Mouse (Mus musculus) cerebellum, postnatal 25 days (tissue): ENCODE data around the gene Naif1.

Source experiments
- DNase-seq, 2 experiments: peaks; one replicate each; pipeline ENCODE4 v3.0.0; 2021; ENCODE audit warnings: mixed read lengths in 2 of 2

Gene Naif1

GRCm38 (mm10) chr2:32449761-32450754, at the start of gene Naif1:
TSS of gene Naif1 (plus strand) at chr2:32450457.
- no peak for DNase-seq

DNA sequence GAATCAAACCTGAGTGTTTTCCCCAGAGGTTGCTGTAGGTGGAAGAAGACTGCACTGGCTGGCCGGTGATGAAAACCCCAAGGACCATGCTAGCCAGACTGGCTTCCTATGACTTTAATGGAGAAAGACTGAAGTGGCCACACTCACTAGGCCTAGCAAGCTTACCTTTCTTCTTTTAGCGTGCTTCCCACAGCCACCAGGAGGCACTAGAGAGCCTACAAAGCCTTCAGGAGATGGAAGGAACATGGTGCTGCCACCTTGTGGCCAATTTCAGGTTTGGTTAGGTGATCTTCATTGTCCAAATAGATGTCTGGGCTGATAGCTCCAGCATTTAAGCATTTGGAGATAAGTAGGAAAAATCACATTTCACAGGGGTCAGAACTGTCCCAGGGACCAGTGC, 45.6 kb upstream of the Naif1 start:
- DNase-seq, result peak; percentile 95 to 97

- DNase-seq, result no peak
Measured at GRCm38 (mm10) chr2:32407144-32407824, 43.0 kb upstream of the Naif1 start.

DNA sequence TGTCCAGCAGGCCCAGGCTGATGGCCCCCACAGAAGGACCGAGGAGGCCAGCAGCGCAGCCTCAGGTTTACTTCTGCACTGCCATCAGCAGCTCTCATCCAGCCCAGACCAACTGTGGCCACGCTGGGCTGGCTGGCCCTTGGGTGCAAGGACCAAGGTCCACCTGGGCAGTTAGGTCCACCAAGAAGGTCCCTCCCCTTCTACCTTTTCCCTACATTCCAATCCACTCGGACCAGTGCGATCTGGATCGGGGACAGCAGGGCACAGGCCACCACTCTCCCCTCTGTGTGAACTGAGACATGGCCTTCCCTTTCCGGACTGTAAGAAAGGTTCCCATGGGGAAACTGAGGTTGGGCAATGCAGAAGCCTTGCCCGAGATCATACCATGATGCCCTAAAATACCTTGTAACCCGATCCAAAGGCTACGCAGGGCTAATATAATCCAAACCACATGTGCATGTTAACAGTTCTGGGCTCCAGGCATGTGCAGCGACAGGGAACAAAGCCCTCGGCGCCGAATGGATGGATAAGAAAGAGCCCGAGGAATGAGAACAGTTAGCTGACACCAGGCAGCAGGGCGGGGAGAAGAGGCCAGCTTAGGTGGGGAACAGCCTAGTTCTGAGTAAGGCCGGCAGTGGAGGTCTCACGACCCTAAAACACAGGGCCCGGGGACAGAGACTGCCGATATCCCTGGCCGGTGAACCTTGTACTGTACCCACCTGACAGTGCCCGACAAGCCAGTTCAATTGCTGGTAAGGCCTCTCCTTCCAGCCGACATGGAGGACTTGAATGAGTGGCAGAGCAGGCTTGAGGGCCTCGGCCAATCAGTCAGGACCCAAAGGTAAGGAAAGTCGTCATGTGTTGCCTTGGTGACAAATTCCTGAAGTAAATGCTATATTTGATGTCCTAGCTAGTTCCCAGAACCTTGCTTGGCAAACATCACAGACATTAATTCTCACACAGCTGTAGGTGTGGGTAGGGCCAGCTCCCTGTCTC, 41.5 kb upstream of the Naif1 start:
- DNase-seq, result no peak

DNA sequence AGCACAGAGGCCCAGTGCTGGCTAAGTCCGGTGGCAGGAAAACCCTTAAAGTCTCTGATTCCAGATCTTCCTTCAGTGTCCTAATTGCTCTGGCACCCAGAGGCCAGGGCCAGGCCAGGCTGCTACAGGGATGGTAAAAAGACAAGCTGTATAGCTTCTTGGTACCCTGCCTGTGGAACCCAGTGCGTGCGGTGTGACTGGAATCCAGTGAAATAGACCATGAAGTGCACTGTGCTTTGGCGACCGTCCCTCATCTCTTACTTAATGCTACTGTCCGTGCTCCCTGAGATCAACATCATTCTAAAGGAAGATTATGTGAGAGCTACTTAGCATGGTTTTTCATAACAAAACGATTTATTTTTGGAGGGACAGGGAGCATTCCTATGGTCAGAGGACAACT, 38.9 kb upstream of the Naif1 start:
- DNase-seq, result no peak

GRCm38 (mm10) chr2:32412742-32413531, 37.3 kb upstream of the Naif1 start:
- no peak for DNase-seq

DNA sequence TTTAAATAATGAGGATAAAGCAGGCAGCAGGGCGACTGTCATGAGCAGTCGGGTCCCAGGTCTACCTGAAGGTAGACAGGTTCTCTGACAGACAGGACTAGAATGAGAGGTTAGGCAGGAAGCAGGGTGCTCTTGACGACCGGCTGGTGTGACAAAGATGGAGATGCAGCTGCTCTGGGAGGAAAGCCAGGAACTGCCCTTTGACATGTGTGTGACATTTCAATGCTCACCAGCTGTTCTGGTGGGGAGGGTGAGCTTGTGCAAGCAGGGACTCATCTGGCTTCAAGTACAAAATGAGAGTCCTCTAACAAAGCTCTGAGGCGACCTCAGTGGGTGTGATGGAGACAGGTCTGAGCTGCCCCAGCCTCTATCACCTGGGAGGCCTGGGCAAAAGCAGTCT, 36.3 kb upstream of the Naif1 start:
- no peak for DNase-seq

DNA sequence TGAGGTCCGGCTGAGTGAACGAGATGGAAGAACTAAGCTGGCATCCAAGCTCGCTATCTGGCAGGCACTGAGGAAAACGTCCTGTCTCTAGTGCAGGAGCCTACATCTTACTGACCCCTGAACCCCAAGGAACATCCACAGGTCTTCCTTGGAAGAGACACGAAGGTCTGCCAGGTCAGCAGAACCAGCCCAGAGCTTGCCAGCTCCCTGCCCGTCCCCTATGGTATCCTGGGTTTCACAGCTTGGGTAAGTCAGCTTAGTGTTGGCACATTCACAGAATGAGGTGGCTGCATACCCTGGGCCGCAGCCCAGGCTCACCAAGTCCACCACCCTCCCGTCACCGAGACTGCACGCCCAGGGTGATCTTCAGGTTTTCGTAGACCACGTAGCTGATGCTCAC, 34.5 kb upstream of the Naif1 start:
- no peak for DNase-seq

GRCm38 (mm10) chr2:32416556-32416955, 33.7 kb upstream of the Naif1 start:
- no peak for DNase-seq

DNA sequence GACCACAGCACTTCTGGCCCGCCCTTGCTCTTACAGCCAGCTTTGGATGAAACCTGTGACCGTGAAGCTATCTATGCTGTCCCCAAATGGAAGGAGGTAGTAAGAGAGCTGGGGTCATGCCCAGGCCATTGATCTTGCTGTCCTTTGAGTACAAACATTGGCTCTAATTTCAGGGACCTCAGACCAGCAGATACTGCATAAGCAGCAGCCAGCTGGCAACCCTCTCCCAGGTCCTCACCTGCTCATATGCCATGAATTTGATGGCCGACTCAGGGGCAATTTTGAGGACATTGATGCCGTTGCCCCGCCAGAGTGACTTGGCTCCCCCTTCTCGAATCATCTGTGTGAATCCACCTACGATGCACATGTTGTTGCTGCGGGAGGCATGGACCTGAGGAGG, 32.8 kb upstream of the Naif1 start:
- no peak for DNase-seq

- DNase-seq, result no peak
Measured at GRCm38 (mm10) chr2:32418430-32419151, 31.7 kb upstream of the Naif1 start.

DNA sequence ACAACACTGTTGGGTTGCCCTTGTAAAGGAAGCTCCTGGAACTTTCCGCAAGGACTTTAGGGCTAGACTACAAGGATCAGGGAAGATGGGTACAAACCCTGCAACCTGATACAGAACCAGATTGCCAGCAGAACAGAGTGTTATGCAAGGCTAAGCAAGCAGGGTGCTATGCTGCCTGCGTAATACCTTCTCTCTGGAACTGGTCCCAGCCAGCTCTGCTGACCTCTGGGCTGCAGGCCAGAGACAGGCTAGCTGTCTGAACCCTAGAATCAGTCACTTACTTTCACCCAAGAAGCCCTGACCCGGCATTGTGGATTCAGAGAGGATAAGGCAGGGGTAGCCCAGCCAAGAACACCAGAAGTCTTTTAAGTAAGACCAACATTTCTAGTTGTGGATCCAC, 30.9 kb upstream of the Naif1 start:
- DNase-seq, result peak in 1 of 2 experiments; percentile 66

GRCm38 (mm10) chr2:32420066-32420608, 30.1 kb upstream of the Naif1 start:
- DNase-seq, result no peak

- DNase-seq, result no peak
Measured at GRCm38 (mm10) chr2:32420647-32421046, 29.6 kb upstream of the Naif1 start.

- DNase-seq, result no peak
Measured at GRCm38 (mm10) chr2:32421851-32422251, 28.4 kb upstream of the Naif1 start.

DNA sequence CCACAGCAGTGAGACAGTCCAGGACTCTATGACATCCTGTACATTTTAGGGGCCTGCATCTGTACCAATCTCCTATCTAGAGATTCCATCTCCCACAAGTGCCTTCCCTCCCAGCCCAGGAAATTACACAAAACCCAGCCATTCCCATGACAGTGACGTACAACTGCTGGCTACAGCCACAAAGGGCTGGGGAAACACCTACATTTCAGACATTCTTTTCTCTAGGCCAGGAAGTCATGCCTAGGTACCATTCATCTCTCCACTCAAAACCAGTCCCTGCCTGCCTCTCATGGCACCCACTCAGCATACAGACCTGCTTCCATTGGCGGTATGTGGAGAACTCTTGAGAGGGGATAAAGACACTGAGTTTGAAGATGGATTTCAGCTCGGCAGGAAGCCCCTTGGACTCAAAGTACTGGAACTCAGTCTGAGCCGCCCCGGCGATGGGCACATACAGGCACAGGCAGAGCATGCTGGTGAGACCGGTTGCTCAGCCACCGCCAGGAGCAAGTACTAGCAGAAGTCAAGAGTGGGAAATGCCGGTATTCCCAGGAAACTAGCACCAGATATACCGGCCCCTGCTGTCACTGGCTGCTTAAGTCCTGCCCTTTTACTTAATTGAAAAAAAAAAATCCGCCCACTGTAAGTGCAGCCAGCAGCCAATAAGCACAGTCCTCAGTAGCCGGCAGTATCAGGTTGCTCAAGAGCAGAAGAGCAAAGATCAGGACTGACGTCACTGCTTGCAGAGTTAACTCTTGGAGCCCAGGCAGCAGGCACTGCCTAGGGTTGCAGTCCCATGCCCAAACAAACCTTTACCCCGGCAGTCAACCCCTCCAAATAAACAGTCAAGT, 26.6 kb upstream of the Naif1 start:
- DNase-seq, result peak; percentile 55 to 57

GRCm38 (mm10) chr2:32424796-32425195, 25.5 kb upstream of the Naif1 start:
- no peak for DNase-seq

DNA sequence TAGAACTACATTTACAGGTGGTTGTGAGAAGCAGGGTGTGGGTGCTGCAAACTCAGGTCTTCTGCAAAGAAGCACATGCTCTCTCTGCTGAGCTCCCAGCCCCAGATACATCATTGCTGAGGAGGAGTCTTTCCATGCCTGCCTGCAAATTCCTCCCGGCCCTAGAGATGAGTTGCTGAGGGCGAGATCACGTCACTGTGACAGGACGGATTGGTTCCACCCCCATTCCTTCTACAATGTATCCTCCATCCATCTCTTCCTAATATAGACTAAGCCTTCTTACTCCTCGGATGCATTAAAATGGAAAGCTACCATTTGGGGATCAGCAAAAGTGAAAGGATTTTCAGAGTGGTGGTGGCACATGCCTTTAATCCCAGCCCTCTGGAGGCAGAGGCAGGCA, 24.7 kb upstream of the Naif1 start:
- DNase-seq, result no peak

DNA sequence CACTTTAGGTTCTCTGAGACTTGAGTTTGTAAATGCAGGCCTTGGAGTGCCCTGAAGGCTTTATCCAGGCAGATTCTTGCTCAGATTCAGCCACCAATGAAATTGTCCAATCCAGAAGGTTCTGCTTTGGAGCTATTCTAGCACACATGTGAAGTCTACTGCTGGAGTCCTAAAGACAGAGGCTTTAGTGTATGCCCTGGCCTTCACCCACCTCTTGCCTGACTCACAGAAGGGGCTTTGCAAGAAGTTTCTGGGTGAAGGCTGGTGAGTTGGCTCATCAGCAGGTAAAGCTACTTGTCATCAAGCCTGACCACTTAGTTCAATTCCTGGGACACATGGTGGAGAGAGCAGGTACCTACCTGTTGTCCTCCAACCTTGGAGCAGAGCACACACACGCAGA, 24.1 kb upstream of the Naif1 start:
- no peak for DNase-seq

DNA sequence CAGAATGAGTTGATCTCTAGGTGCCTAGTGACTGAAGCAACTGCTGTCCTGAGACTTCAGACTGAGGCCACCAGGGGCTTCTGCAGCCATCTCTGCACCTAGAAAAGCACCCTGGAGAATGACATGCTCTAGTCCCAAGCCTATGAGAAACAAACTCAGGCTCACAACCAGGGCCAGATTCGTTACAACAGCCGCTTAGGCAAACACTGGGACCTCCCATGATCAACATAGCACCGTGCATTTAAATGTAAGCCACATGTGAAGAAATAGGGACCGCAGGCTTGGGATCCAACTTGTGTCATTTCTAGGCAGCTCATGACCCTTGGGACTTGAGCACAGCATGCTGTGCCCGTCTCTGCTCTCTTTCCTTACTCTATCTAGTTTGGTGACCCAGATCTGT, 22.5 kb upstream of the Naif1 start:
- no peak for DNase-seq
